Mouse (Mus musculus) kidney, adult 2 months (tissue): ENCODE data around the gene Bcar1. TPM values are rescaled to one million over a fixed set of nuclear protein-coding genes. Genes with fewer than 3 reads are reported as not detected.

Experiments
- DNase-seq: peaks from one replicate; pipeline ENCODE4 v3.0.0; 2021
- H3K27ac ChIP-seq: fragments of 200-500 bp; 2 replicates; pipeline ENCODE4 v1.5.1; 2012; ENCODE audit warnings: low read depth, low read length, control low read depth, inconsistent platforms; ENCODE audit not compliant: insufficient read depth
- H3K27me3 ChIP-seq: fragments of 200-500 bp; replicated peaks from 2 replicates; pipeline ENCODE4 v1.6.1; 2012; ENCODE audit warnings: mild to moderate bottlenecking, moderate library complexity, low read length, inconsistent platforms; ENCODE audit not compliant: control insufficient read depth, insufficient read depth
- H3K36me3 ChIP-seq: fragments of 200-500 bp; 2 replicates; pipeline ENCODE4 v1.6.1; 2012; ENCODE audit warnings: mild to moderate bottlenecking, moderate library complexity, low read length, inconsistent platforms; ENCODE audit not compliant: control insufficient read depth, insufficient read depth
- H3K4me1 ChIP-seq: fragments of 200-500 bp; 2 replicates; pipeline ENCODE4 v1.6.1; 2011; ENCODE audit warnings: low read length; ENCODE audit not compliant: control insufficient read depth, insufficient read depth
- H3K4me3 ChIP-seq: fragments of 200-500 bp; 2 replicates; pipeline ENCODE4 v1.5.1; 2011; ENCODE audit warnings: mild to moderate bottlenecking, low read depth, low read length, control low read depth; ENCODE audit not compliant: insufficient read depth
- CTCF ChIP-seq: fragments of 200-500 bp; conservative IDR thresholded peaks from 2 replicates; pipeline ENCODE4 v1.5.1; 2011; ENCODE audit warnings: low read depth, mild to moderate bottlenecking, control low read depth, low read length, moderate library complexity, mixed read lengths; ENCODE audit not compliant: insufficient read depth, insufficient read length
- POLR2A ChIP-seq: fragments of 200-500 bp; IDR thresholded peaks from one replicate; pipeline ENCODE4 v1.6.1; 2011; ENCODE audit warnings: low read depth, low read length, control low read depth
- WGBS: fragments of 180-500 bp; shearing (Covaris S2); methylation state at CpG from one replicate; pipeline ENCODE4 v1.1.7; 2018; 5-methylcytosine and 5-hydroxymethylcytosine counted together
- polyA plus RNA-seq: library from polyadenylated mRNA; depleted of rRNA; stranded (reverse); fragments of >200 nt; gene quantifications from 2 replicates; pipeline ENCODE4 v1.2.3, GENCODE M21; 2012

The Bcar1 gene
- polyA plus RNA-seq, 1 experiment = 115 TPM

- Histone ChIP-seq H3K36me3 (no peaks in the 10 kb centered on the region), H3K27ac (peak overlapping the region; percentile 97), H3K27me3 (no peaks in the 10 kb centered on the region), H3K4me3 (no peak overlapping the region), H3K4me1 (peaks cover 67% of the 10 kb centered on the region)
- peak; percentile 97 for DNase-seq
- 9% methylated on average over 7 of the region's 7 CpGs for WGBS
- TF ChIP-seq CTCF = no peak
- TF ChIP-seq POLR2A = no peak
Measured at GRCm38 (mm10) chr8:111726102-111726900, 17.3 kb downstream of the Bcar1 start.

GRCm38 (mm10) chr8:111725341-111725740, 18.3 kb downstream of the Bcar1 start:
- no peaks in the 10 kb centered on the region for H3K27me3 ChIP-seq
- no peak for DNase-seq
- 69% methylated on average over 6 of the region's 6 CpGs for WGBS
- peak overlapping the region; percentile 28; the same call in 1 of the 2 replicates for H3K27ac ChIP-seq
- H3K36me3 ChIP-seq = peaks cover 4% of the 10 kb centered on the region; the same call in 1 of the 2 replicates
- no peak overlapping the region for H3K4me3 ChIP-seq
- peaks cover 57% of the 10 kb centered on the region for H3K4me1 ChIP-seq
- no peak for TF ChIP-seq POLR2A
- no peak for TF ChIP-seq CTCF

DNA sequence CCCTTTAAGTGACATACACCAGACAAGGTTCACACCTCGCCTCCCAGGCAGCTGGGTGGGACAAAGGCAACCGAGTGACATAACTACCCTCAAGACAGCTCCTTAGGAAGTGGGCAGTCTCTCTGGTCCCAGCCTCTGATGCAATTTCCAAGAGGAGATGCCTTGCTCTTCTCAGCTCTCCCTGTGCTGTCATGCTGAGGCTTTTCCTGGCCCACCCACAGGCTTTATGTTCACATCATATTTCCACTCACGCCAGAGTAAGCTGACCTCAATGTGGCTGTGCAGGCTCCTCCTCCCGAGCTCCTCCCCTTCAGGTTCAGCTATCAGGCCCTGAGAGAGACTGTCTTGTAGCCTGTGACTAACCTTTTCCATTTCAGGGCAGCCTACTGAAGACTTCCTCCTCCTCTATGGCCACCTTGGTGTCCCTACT, 23.5 kb downstream of the Bcar1 start:
- DNase-seq = no peak
- TF ChIP-seq POLR2A = no peak
- TF ChIP-seq CTCF = no peak
- peaks cover 38% of the 10 kb centered on the region for H3K4me1 ChIP-seq
- H3K4me3 ChIP-seq = no peak overlapping the region
- no peak overlapping the region for H3K27ac ChIP-seq
- H3K36me3 ChIP-seq = peaks cover 7% of the 10 kb centered on the region; the same call in 1 of the 2 replicates
- 41% methylated on average over 4 of the region's 4 CpGs for WGBS
- no peaks in the 10 kb centered on the region for H3K27me3 ChIP-seq

DNA sequence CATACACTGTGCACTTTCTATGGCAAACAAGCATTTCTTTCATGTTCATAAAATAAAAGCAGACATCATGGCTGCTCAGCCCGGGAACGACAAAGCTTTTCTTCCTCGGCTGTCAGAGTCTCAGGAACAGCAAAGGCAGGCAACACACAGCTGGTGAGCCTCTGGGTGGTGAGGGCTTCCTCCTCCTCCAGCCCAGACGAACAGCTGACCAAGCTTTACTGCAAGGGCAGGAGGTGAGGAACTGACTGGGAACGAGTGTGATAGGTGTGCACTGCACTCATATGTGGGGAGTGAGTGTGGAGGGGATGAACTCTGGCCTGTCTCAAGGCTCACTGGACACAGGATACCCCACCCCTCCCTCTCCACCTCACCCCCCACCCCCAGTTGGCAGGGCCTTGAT, 24.7 kb downstream of the Bcar1 start:
- H3K4me1 ChIP-seq = peaks cover 27% of the 10 kb centered on the region
- TF ChIP-seq POLR2A (no peak), CTCF (no peak)
- no peak overlapping the region for H3K27ac ChIP-seq
- DNase-seq = peak; percentile 28
- 19% methylated on average over 5 of the region's 5 CpGs for WGBS
- peaks cover 12% of the 10 kb centered on the region; the same call in 1 of the 2 replicates for H3K36me3 ChIP-seq
- no peak overlapping the region for H3K4me3 ChIP-seq
- no peaks in the 10 kb centered on the region for H3K27me3 ChIP-seq

DNA sequence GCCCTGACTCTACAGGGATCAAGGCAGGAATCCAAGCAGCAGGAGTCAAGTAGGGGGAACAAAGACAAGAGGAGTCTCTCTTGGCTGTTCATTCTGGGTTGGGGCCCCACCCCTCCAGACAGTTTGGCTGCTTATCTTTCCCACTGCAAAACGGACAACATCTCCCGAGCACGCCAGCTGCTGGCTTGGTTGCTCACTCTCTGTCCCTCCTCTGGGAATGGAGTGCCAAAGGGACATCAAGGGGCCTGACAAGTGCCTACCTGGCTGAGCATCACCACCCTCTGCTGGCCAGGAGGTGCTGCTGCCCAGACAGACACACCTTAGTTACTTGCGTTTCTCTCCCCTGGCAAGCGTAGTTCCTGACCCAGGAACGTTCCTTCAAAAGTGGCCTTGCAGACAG, 25.7 kb downstream of the Bcar1 start:
- no peaks in the 10 kb centered on the region for H3K27me3 ChIP-seq
- H3K4me1 ChIP-seq = peaks cover 26% of the 10 kb centered on the region
- peaks cover 12% of the 10 kb centered on the region; the same call in 1 of the 2 replicates for H3K36me3 ChIP-seq
- DNase-seq = peak; percentile 34
- TF ChIP-seq POLR2A (no peak), CTCF (peak; percentile 63)
- H3K4me3 ChIP-seq = no peak overlapping the region
- no peak overlapping the region for H3K27ac ChIP-seq
- 40% methylated on average over 6 of the region's 6 CpGs for whole genome bisulfite sequencing

- Histone ChIP-seq H3K4me1 (peaks cover 26% of the 10 kb centered on the region), H3K36me3 (peaks cover 12% of the 10 kb centered on the region; the same call in 1 of the 2 replicates), H3K27me3 (no peaks in the 10 kb centered on the region), H3K4me3 (no peak overlapping the region), H3K27ac (peak overlapping the region; percentile 7; the same call in 1 of the 2 replicates)
- TF ChIP-seq CTCF = no peak
- no peak for DNase-seq
- WGBS = 52% methylated on average over 4 of the region's 4 CpGs
Measured at GRCm38 (mm10) chr8:111717488-111717792, 26.2 kb downstream of the Bcar1 start.

- Histone ChIP-seq H3K27me3 (no peaks in the 10 kb centered on the region), H3K36me3 (peaks cover 12% of the 10 kb centered on the region; the same call in 1 of the 2 replicates), H3K4me3 (no peak overlapping the region), H3K27ac (peak overlapping the region; percentile 7), H3K4me1 (peaks cover 26% of the 10 kb centered on the region)
- peak; percentile 33 for DNase-seq
- WGBS = 45% methylated on average over 10 of the region's 10 CpGs
- TF ChIP-seq POLR2A (no peak), CTCF (no peak)
Measured at GRCm38 (mm10) chr8:111716603-111717487, 26.8 kb downstream of the Bcar1 start.
